Mouse (Mus musculus): ENCODE measurements around the gene Cdhr3. TPM values are rescaled to one million over a fixed set of nuclear protein-coding genes. Genes with fewer than 3 reads are reported as not detected.

Gene Cdhr3
- total and polyA plus RNA-seq, 3 experiments, result not detected

DNA sequence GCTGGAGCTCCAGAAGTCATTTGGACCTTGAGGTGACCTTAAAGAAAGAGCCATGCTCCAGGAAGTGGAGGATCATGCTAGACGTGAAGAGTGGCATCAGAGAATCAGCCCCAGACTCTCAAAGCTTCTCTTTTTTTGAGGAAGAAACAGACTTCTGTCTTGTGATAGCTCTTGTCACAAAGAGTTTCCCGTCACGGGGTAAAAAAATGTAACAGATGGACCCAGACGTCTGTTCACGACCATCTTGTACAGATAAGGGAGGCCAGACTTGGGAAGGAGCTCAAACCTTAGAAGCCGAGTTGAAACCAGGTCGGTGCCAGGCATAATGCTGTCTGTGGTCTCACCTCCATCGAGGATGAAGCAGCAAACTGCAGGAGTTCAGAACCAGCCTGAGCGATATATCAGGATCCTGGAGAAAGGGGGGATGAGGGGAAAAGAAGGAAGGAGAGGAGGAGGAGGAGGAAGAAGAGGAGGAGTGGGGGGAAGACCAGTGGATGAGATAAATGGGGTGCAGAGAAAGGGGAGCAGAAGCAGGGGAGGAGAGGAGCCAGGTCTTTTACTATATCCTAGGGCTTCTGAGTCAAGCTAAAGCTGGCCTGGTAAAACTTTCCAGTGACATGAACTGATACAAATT is 33.0 kb upstream of the Cdhr3 start (continued):
- TF ChIP-seq MAX (IDR thresholded peaks at IDR 0.05; ENCODE audit: low read length), result peak; percentile 33; the same call in 1 of the 2 replicates
- no peak for TF ChIP-seq GABPA (IDR thresholded peaks at IDR 0.05; ENCODE audit: low read depth, low read length)
- TF ChIP-seq ZNF384 (IDR thresholded peaks at IDR 0.05; ENCODE audit: low read depth, low read length), result peak; percentile 91
- TF ChIP-seq CTCF (IDR thresholded peaks at IDR 0.05 in 2 of 3, conservative IDR thresholded peaks at IDR 0.05 in 1 of 3; ENCODE audit: control insufficient read depth in 1 of 3, insufficient read depth in 1 of 3, low read depth in 2 of 3, low read length in 3 of 3, poor library complexity in 1 of 3, severe bottlenecking in 1 of 3), result no peak
- peak; percentile 81 for TF ChIP-seq BHLHE40 (IDR thresholded peaks at IDR 0.05; ENCODE audit: borderline replicate concordance, low read depth, low read length)
- TF ChIP-seq ZMIZ1 (IDR thresholded peaks at IDR 0.05; ENCODE audit: low read depth, low read length), result 0 out of 2 replicates have a peak, but pooled peaks have one; percentile 56
- TF ChIP-seq TBP (IDR thresholded peaks at IDR 0.05; ENCODE audit: low read depth, low read length), result peak; percentile 78
- peak; percentile 47; the same call in 1 of the 2 replicates for TF ChIP-seq MAFK (IDR thresholded peaks at IDR 0.05; ENCODE audit: borderline replicate concordance, low read depth, low read length)
- peak in 1 of 2 experiments; percentile 38; a peak in 2 of 4 replicates for TF ChIP-seq POLR2A (IDR thresholded peaks at IDR 0.05; ENCODE audit: control insufficient read depth in 1 of 2, insufficient read depth in 1 of 2, low read depth in 1 of 2, low read length in 2 of 2, poor library complexity in 1 of 2)
- no peak; the same call in 1 of the 2 replicates for TF ChIP-seq KAT2A (conservative IDR thresholded peaks at IDR 0.05; ENCODE audit: low read depth, low read length)
- peak; percentile 68 for TF ChIP-seq ELF1 (IDR thresholded peaks at IDR 0.05; ENCODE audit: low read depth, low read length)
- TF ChIP-seq CHD1 (IDR thresholded peaks at IDR 0.05; ENCODE audit: low read depth, low read length), result no peak
- peak; percentile 90 for TF ChIP-seq GATA1 (IDR thresholded peaks at IDR 0.05; ENCODE audit: low read depth, low read length)
- TF ChIP-seq ETS1 (IDR thresholded peaks at IDR 0.05; ENCODE audit: low read depth, low read length), result peak; percentile 94
- peak; percentile 20; the same call in 1 of the 2 replicates for TF ChIP-seq NELFE (IDR thresholded peaks at IDR 0.05; ENCODE audit: low read depth, low read length)
- TF ChIP-seq NRF1 (IDR thresholded peaks at IDR 0.05; ENCODE audit: insufficient read depth, low read depth, low read length, poor library complexity, severe bottlenecking), result no peak
- TF ChIP-seq SIN3A (IDR thresholded peaks at IDR 0.05; ENCODE audit: low read length), result peak; percentile 85
- TF ChIP-seq MXI1 (IDR thresholded peaks at IDR 0.05; ENCODE audit: low read depth, low read length), result peak; percentile 63
- peak; percentile 87 for TF ChIP-seq TCF12 (IDR thresholded peaks at IDR 0.05; ENCODE audit: low read depth, low read length)
- peak; percentile 73 for TF ChIP-seq RCOR1 (IDR thresholded peaks at IDR 0.05; ENCODE audit: low read depth, low read length)
- TF ChIP-seq MYB (IDR thresholded peaks at IDR 0.05; ENCODE audit: low read depth, low read length), result peak; percentile 55

- H3K9ac ChIP-seq (ENCODE audit: control insufficient read depth, low read depth, low read length, poor library complexity, severe bottlenecking), result no peak overlapping the region
- H3K27ac ChIP-seq (ENCODE audit: control insufficient read depth, low read depth, low read length), result no peak overlapping the region
- no peaks in the 10 kb centered on the region; a peak in 1 of 4 replicates for H3K27me3 ChIP-seq (ENCODE audit: control insufficient read depth in 1 of 2, insufficient read depth in 2 of 2, low read length in 2 of 2)
- no peaks in the 10 kb centered on the region for H3K9me3 ChIP-seq (replicated peaks; ENCODE audit: insufficient read depth, low read length)
- no peaks in the 10 kb centered on the region for H3K36me3 ChIP-seq (ENCODE audit: control insufficient read depth in 1 of 2, insufficient read depth in 2 of 2, low read length in 2 of 2)
- H3K79me2 ChIP-seq (ENCODE audit: control insufficient read depth, insufficient read depth, low read length, poor library complexity), result no peaks in the 10 kb centered on the region
- no peaks in the 10 kb centered on the region; a peak in 1 of 4 replicates for H3K4me1 ChIP-seq (ENCODE audit: control insufficient read depth in 1 of 2, insufficient read depth in 2 of 2, low read length in 2 of 2)
- DNase-seq (ENCODE audit: low read depth, low spot score), result no peak
- TF ChIP-seq SMC3 (IDR thresholded peaks at IDR 0.05; ENCODE audit: low read depth, low read length), result no peak
- no peak for TF ChIP-seq E2F4 (IDR thresholded peaks at IDR 0.05; ENCODE audit: borderline replicate concordance, low read depth, low read length)
- TF ChIP-seq MAX (IDR thresholded peaks at IDR 0.05; ENCODE audit: low read length), result no peak
- TF ChIP-seq CHD1 (IDR thresholded peaks at IDR 0.05; ENCODE audit: low read depth, low read length), result no peak
- TF ChIP-seq POLR2AphosphoS5 (IDR thresholded peaks at IDR 0.05; ENCODE audit: borderline replicate concordance, low read depth, low read length), result no peak
- TF ChIP-seq TBP (IDR thresholded peaks at IDR 0.05; ENCODE audit: low read depth, low read length), result no peak
- no peak for TF ChIP-seq GATA1 (IDR thresholded peaks at IDR 0.05; ENCODE audit: low read depth, low read length)
- no peak overlapping the region for H3K4me3 ChIP-seq (ENCODE audit: control insufficient read depth in 1 of 2, insufficient read depth in 1 of 2, low read depth in 2 of 2, low read length in 2 of 2)
Observed at GRCm38 (mm10) chr12:33118624-33119301, 26.1 kb upstream of the Cdhr3 start.

Measured in MEL (cell line).